Comparison of ENCODE assay signal across 11 mouse cellular contexts in genomic region chr2:164455421-164456190, GRCm38 (mm10). TPM values are rescaled to one million over a fixed set of nuclear protein-coding genes. Genes with fewer than 3 reads are reported as not detected.
A peak's percentile ranks its signal among the peaks of the same experiment; 100 is the strongest.
DNase-seq lines count a peak whose midpoint lies in the region; ATAC-seq lines count a peak whose summit lies in the region.
"Had no signal": no experiment of that assay in that cellular context is flagged by ENCODE, and none has a peak within 500 bp of the region (broad histone marks: within the 10 kb centered on the region; RNA-seq: fewer than 3 reads in every experiment).

No protein-coding gene starts in this region.

- 46% methylated on average over 6 of the region's 6 CpGs for WGBS in liver, embryonic 15.5 days (ENCODE audit: insufficient replicate concordance)
- WGBS in hindbrain, embryonic 11.5 days, result 79% methylated on average over 6 of the region's 6 CpGs

- peak overlapping the region; percentile 35 for H3K27ac ChIP-seq in liver, embryonic 15.5 days (replicated peaks)
- H3K27ac ChIP-seq in hindbrain, embryonic 11.5 days (ENCODE audit: low read depth, low read length), result no peak overlapping the region

- no peaks in the 10 kb centered on the region for H3K36me3 ChIP-seq in liver, embryonic 15.5 days (replicated peaks)
- H3K36me3 ChIP-seq in hindbrain, embryonic 11.5 days (ENCODE audit: control insufficient read depth, insufficient read depth, low read length), result no peaks in the 10 kb centered on the region

- no peak overlapping the region for H3K9ac ChIP-seq in liver, embryonic 15.5 days
- H3K9ac ChIP-seq in hindbrain, embryonic 11.5 days (ENCODE audit: low read depth, low read length), result no peak overlapping the region

- no peak for ATAC-seq in liver, embryonic 15.5 days (ENCODE audit: insufficient read depth)
- ATAC-seq in hindbrain, embryonic 11.5 days (ENCODE audit: low FRiP score), result no peak
- no peak for ATAC-seq in activated CD4-positive, CD25-positive, alpha-beta regulatory T cell, adult 4 months

- no peaks in the 10 kb centered on the region for H3K9me3 ChIP-seq in liver, embryonic 15.5 days (replicated peaks)
- H3K9me3 ChIP-seq in hindbrain, embryonic 11.5 days (ENCODE audit: control insufficient read depth, low read length), result no peaks in the 10 kb centered on the region

- H3K27me3 ChIP-seq in liver, embryonic 15.5 days, result peaks cover 4% of the 10 kb centered on the region; the same call in 1 of the 2 replicates
- no peaks in the 10 kb centered on the region for H3K27me3 ChIP-seq in hindbrain, embryonic 11.5 days (ENCODE audit: control insufficient read depth, insufficient read depth, low read length)

- DNase-seq in liver, result no peak
- DNase-seq in gastrocnemius, postnatal 25 days, result peak; percentile 74
- peak; percentile 45 to 62 for DNase-seq in kidney, postnatal 36 days
- peak; percentile 74 for DNase-seq in testis, postnatal 14 days (ENCODE audit: low spot score)
- no peak for DNase-seq in urinary bladder, postnatal 25 days (ENCODE audit: low spot score)
- no peak for DNase-seq in hindbrain, embryonic 11.5 days (ENCODE audit: low spot score)

- H3K4me3 ChIP-seq in liver, embryonic 15.5 days (replicated peaks), result no peak overlapping the region
- no peak overlapping the region for H3K4me3 ChIP-seq in hindbrain, embryonic 11.5 days (ENCODE audit: low read depth, low read length)

- no peak overlapping the region for H3K4me2 ChIP-seq in liver, embryonic 15.5 days
- no peak overlapping the region for H3K4me2 ChIP-seq in hindbrain, embryonic 11.5 days (replicated peaks; ENCODE audit: low read depth, low read length)

- H3K4me1 ChIP-seq in liver, embryonic 15.5 days (replicated peaks), result peaks cover 22% of the 10 kb centered on the region; the same call in 1 of the 2 replicates
- H3K4me1 ChIP-seq in hindbrain, embryonic 11.5 days (replicated peaks; ENCODE audit: control insufficient read depth, insufficient read depth, low read length), result peaks cover 3% of the 10 kb centered on the region; the same call in 1 of the 2 replicates

RNA-seq across cellular contexts. Expression of gene Sys1, which starts 1.2 kb away (rescaled TPM):
- 27.1 and 29.7 TPM in 2 replicates for polyA plus RNA-seq in liver, embryonic 15.5 days (2015; fragmentation: Nextera tagmentation; extraction: Ambion mirVana)
- total RNA-seq in gastrocnemius, postnatal 25 days (2021), result 10 to 100 TPM; 17.2 to 20.2 TPM
- 71.3 and 72.2 TPM in 2 replicates for polyA plus RNA-seq in hindbrain, embryonic 11.5 days (2014; fragmentation: Nextera tagmentation; extraction: Ambion mirVana)
- polyA plus RNA-seq in activated CD4-positive, CD25-positive, alpha-beta regulatory T cell, adult 4 months (2017; shearing (Covaris generic)), result 10 to 100 TPM; 29.7 to 33.4 TPM

RNA-seq across cellular contexts. Expression of gene Gm20458, which starts 5.2 kb away (rescaled TPM):
- 5.0 TPM in 1 of 2 replicates, not detected in the other for polyA plus RNA-seq in liver, embryonic 15.5 days (2015; fragmentation: Nextera tagmentation; extraction: Ambion mirVana)
- total RNA-seq in gastrocnemius, postnatal 25 days (2021), result 1 to 10 TPM; 3.2 to 8.9 TPM
- 4.8 and 5.4 TPM in 2 replicates for polyA plus RNA-seq in hindbrain, embryonic 11.5 days (2014; fragmentation: Nextera tagmentation; extraction: Ambion mirVana)
- 1 to 10 TPM in 1 of 2 experiments, not detected in 1; 3.7 TPM for polyA plus RNA-seq in activated CD4-positive, CD25-positive, alpha-beta regulatory T cell, adult 4 months (2017; shearing (Covaris generic))

RNA-seq across cellular contexts. Expression of gene Sdc4, which starts 11.9 kb away (rescaled TPM):
- polyA plus RNA-seq in liver, embryonic 15.5 days (2015; fragmentation: Nextera tagmentation; extraction: Ambion mirVana), result 55.0 and 63.3 TPM in 2 replicates
- total RNA-seq in gastrocnemius, postnatal 25 days (2021), result 10 to 100 TPM; 28.0 to 62.1 TPM
- 9.8 and 11.6 TPM in 2 replicates for polyA plus RNA-seq in hindbrain, embryonic 11.5 days (2014; fragmentation: Nextera tagmentation; extraction: Ambion mirVana)
- polyA plus RNA-seq in activated CD4-positive, CD25-positive, alpha-beta regulatory T cell, adult 4 months (2017; shearing (Covaris generic)), result 10 to 100 TPM; 13.8 to 23.7 TPM

RNA-seq across cellular contexts. Expression of gene Trp53tg5, which starts 17.9 kb away (rescaled TPM):
- polyA plus RNA-seq in liver, embryonic 15.5 days (2015; fragmentation: Nextera tagmentation; extraction: Ambion mirVana), result not detected in 2 replicates
- not detected for total RNA-seq in gastrocnemius, postnatal 25 days (2021)
- not detected in 2 replicates for polyA plus RNA-seq in hindbrain, embryonic 11.5 days (2014; fragmentation: Nextera tagmentation; extraction: Ambion mirVana)
- under 1 TPM in 1 of 2 experiments, not detected in 1; 0.37 TPM for polyA plus RNA-seq in activated CD4-positive, CD25-positive, alpha-beta regulatory T cell, adult 4 months (2017; shearing (Covaris generic))
- polyA plus RNA-seq: embryonic facial prominence, embryonic 11.5 days; inflammation-experienced regulatory T-cells, adult 6 months; urinary bladder, adult 2 months had no signal

RNA-seq across cellular contexts. Expression of gene Dbndd2, which starts 30.3 kb away (rescaled TPM):
- polyA plus RNA-seq in liver, embryonic 15.5 days (2015; fragmentation: Nextera tagmentation; extraction: Ambion mirVana), result 2.2 and 6.2 TPM in 2 replicates
- total RNA-seq in gastrocnemius, postnatal 25 days (2021), result 10 to 100 TPM; 21.2 to 35.4 TPM
- polyA plus RNA-seq in hindbrain, embryonic 11.5 days (2014; fragmentation: Nextera tagmentation; extraction: Ambion mirVana), result 2.4 and 3.8 TPM in 2 replicates
- 1 to 10 TPM; 2.1 to 6.8 TPM for polyA plus RNA-seq in activated CD4-positive, CD25-positive, alpha-beta regulatory T cell, adult 4 months (2017; shearing (Covaris generic))

Comparison
In these comparisons a context has a peak if more than half of its experiments do, and no peak if none do; other contexts are left out.
1. DNase-seq: peak in gastrocnemius, postnatal 25 days (single experiment), kidney, postnatal 36 days (2 of 2) and testis, postnatal 14 days (single experiment); none in liver (single experiment), urinary bladder, postnatal 25 days (single experiment) and hindbrain, embryonic 11.5 days (single experiment).